Mouse (Mus musculus) layer of hippocampus, postnatal 10 days (tissue): Measurements from ENCODE around the gene Kalrn. TPM values are rescaled to one million over a fixed set of nuclear protein-coding genes. Genes with fewer than 3 reads are reported as not detected.

ENCODE experiments used
- DNase-seq, 2 experiments: peaks; one replicate each; pipeline ENCODE4 v3.0.0; 2021; ENCODE audit warnings: low spot score in 2 of 2
- total RNA-seq, 2 experiments: library from RNA; stranded (reverse); gene quantifications; 2 replicates each; pipeline ENCODE4 v1.2.3; 2021

Gene Kalrn
- total RNA-seq, 2 experiments from 2014 or later: 312 to 341 TPM

DNA sequence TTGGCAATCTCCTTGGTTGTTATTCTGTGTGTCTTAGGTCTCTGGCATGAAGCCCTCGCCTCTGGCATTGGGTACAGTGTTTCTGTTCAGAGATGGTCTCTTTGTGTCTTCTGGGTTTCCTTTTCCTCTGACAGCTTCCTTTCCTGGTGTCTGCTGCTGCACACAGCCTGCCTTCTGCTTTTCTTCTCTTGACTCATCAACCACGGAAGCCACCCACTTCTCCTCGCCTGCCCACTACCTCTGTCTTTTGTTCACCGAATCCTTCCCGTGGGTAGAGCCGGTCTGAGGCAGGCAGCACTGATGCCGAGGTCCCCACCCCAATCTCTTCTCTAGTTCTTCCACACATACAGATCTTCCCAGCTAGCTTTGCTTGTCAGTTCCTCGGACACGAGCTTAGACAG lies 452.5 kb downstream of the Kalrn start:
- DNase-seq: no peak

- DNase-seq: no peak
Observed at GRCm38 (mm10) chr16:34119844-34120243, 453.5 kb downstream of the Kalrn start.

GRCm38 (mm10) chr16:34119370-34119769 lies 454.0 kb downstream of the Kalrn start:
- DNase-seq: peak; percentile 57 to 58

GRCm38 (mm10) chr16:34114665-34115064 lies 458.7 kb downstream of the Kalrn start:
- peak; percentile 69 to 78 for DNase-seq

DNA sequence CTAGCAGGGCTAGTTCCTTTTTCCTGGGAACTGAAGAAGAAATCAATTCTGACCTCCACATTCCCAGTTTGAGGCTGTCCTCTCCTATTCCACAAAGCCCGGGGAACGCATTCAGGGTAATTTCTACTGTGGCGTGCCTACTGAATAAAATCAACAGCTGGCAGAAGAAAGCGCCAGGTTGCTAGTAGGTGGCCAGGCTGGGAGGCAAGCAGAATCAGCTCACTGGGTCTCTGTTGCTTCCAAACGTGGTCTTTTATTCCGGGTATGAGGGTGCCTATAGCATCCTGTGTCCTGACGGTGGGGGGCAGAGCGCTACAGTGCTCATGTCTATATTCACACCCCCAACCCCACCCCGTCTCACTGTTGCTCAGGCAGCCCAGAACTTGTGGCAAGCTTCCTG lies 460.2 kb downstream of the Kalrn start:
- DNase-seq: no peak

DNA sequence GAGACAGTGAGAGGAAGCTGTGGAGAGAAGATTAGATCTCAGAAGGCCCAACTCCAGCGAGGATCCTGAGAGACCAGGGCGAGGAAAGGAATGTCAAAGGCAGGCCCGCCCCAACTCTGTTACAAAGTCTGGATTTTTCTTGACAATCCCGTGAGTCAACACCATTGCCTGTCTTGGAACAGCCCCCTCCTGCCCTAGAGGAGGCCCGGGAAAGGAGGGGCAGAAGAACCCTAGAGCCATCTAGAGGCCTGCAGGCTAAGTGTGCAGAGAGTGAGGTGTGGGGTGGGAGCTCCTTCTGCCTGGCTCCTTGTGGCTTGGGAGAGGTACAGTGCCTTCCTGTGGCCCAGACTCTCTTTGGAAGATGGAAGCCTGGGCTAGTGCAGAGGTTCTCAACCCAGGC lies 460.8 kb downstream of the Kalrn start:
- DNase-seq: no peak

GRCm38 (mm10) chr16:34110840-34111625 lies 462.3 kb downstream of the Kalrn start:
- DNase-seq: no peak

DNA sequence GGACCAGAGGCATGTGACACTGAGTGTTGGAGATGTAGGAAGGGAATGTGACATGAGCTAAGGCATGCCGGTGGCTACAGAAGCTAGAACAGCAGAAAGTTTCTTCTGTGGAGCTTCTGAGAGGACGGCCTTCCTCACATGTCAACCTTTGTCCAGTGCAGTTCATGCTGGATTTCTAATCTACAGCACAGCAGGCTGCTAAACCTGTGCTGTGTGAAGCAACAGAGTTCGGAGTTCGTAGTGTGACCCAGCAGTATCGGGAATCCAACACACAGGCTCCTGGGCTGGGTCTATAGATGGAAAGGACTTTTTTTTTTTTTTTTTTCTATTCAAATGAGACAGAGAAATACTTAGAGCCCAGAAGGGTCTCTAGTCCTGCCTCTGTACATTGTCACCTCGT lies 468.9 kb downstream of the Kalrn start:
- DNase-seq: no peak

- no peak for DNase-seq
Observed at GRCm38 (mm10) chr16:34102742-34103141, 470.6 kb downstream of the Kalrn start.

- DNase-seq: no peak
Observed at GRCm38 (mm10) chr16:34099795-34100194, 473.5 kb downstream of the Kalrn start.

- peak; percentile 42 to 48 for DNase-seq
Observed at GRCm38 (mm10) chr16:34095548-34096141, 477.7 kb downstream of the Kalrn start.

DNA sequence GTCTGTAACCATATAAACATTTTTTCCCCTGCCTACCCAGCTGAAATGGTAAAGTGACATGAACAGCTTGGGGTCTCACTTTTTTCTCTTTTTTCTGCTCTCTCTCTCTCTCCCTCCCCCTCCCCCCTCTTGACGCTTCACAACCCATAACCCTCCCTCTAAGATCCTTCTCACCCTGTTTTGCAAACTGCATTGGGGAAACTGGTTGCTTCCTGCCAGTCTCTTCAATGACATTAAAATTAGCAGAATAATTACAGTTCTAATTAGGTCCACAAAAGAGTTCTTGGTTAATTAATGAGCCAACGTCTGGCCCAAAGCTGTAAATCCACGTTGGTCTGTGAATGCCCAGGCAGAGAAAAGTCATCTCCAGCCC lies 478.3 kb downstream of the Kalrn start:
- DNase-seq: no peak

DNA sequence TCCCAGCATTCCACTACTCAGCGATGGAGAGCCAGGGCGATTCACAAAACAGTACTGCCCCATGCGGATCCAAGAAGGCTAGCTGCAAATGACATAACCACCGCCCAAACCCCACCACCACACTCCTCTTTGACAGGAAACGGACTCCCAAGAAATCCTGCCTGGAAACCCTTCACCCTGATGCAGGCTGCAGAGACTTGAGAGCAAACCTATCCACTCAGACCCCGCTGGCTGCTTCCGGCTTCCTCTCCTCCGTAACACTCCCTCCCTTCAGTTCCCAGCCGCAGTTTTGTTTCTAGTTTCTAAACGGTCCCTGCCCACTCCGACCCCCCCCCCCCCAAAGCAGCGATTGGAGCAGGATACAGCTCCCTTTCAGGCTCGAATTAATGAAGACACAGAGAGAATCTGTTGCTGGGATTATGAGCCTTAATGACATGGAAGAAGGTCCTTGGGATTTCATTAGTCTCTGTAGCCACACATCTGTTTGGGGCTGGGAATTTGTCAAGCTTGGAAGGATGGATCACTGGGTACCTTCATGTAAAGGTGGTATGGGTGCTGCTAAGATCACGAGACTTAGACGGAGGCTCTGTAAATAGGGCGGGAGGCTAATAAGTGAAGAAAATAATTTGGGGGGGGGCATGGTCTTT lies 478.8 kb downstream of the Kalrn start:
- DNase-seq: peak; percentile 44 to 56

GRCm38 (mm10) chr16:34093734-34094445 lies 479.4 kb downstream of the Kalrn start:
- DNase-seq: no peak

DNA sequence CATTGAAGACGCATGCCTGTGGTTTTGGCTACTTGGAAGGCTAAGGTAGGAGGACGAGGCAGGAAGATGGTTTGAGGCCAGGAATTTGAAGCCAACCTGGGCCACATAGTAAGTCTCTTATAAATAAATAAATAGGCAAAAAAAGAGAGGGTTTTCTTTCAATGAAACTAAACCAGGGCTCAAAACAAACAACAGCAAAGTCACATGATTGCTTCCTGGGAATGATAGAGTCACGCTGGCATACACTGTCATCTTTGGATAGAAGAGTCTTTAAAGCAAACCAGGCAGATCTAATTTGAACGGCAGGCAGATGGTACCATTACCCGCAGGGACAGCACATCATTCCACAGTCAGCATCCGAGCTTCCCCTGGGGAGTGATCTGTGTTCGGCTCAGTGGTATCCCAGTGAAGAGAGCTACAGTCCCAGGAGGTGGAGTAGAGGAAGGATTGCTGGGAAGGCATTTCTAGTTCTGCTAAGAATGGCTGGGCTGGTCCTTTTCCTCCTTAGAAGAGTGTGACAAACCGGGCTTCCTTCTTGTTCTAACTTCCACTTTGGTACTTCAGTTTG lies 483.7 kb downstream of the Kalrn start:
- no peak for DNase-seq

GRCm38 (mm10) chr16:34089022-34089421 lies 484.3 kb downstream of the Kalrn start:
- no peak for DNase-seq

GRCm38 (mm10) chr16:34088331-34088730 lies 485.0 kb downstream of the Kalrn start:
- no peak for DNase-seq

DNA sequence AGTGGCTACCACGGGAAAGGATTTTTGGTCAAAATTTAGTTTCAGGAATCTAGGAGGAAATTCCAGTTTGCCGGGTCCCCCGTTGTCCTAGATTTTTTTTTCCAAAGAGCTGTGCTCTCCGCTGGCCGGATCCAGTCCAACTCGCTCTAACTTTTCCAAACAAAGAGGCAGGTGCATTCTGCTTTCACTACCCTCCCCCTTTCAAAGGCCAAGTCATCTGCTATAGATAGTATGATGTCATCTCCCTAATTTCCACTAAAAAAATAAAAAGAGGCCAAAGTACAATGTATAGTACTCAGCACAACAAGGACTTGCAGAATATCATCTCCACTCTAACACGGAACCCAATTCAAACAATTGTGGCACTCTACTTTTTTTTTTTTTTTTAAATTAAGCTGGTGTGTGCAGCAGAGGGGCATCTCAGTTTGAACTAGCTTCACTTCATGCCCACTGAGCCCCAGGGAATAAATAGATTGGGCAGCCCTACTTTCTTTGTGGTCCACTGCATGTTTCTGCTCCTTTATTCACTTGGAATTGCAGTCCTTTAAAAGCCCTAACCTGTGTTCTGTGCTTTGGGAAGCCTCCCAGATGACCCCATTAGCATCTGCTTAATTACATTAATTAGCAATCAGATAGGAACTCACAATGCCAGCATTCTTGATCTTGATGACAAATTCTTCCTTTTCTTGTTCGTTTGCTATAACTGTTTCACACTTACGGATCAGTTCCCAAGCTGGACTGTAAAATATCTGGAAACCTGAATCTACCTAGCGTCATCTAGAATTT lies 489.0 kb downstream of the Kalrn start:
- DNase-seq: no peak

DNA sequence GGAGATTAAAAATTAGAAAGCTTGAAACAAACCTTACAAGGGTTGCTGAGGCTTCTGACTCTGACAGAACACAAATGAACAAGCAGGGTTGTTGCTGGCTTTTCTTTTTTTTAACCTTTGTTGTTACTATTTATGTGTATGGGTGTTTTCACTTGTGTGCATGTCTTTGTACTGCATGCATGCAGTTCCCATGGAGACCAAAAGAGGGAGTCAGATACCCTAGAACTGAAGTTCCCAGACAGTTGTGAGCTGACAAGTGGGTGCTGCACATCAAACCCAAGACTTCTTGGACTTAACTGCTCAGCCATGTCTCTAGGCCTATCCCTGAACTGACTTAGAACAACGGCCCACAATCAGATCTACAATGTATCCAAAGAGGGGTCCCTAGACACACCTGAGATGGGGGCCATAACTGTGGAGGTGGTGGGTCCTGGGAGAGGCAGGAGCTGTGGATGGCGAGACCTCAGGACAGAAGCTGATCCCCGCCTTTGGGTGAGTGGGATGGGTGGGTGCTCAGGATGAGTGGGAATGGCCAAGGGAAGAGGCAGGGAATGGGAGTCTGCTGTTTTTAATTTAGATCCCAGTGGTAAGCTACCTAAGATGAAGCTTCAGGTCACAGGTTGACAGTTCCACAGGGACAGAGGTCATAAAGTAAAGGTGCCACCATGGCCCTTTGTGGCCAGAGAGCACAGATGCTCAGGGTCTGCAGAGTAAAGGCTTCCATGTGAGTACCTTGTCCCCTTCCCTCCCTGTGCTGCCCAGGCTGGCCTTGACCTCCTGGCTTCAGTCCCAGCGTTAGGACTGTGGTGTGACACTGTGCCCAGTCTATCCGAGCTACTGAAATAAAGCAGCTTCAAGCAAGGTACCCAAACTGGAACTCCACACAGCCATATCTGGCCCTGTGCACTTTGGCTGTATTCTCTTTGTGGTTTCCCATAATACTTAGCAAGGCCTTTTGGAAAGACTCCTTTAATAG lies 490.6 kb downstream of the Kalrn start:
- DNase-seq: no peak
